24 mouse cellular contexts compared by ENCODE assay signal in genomic region chr15:101713731-101714130, GRCm38 (mm10). TPM values are rescaled to one million over a fixed set of nuclear protein-coding genes. Genes with fewer than 3 reads are reported as not detected.
"Had no signal": no experiment of that assay in that cellular context is flagged by ENCODE, and none has a peak within 500 bp of the region (broad histone marks: within the 10 kb centered on the region; RNA-seq: fewer than 3 reads in every experiment).

No protein-coding gene starts in this region.

- H3K4me2 ChIP-seq: intestine, embryonic 15.5 days; limb, embryonic 12.5 days; liver, embryonic 11.5 days; liver, embryonic 15.5 days; neural tube, embryonic 15.5 days had no signal

- H3K36me3 ChIP-seq: intestine, embryonic 15.5 days; limb, embryonic 12.5 days; liver, embryonic 15.5 days; midbrain, embryonic 10.5 days; neural tube, embryonic 15.5 days had no signal

- ATAC-seq: intestine, embryonic 15.5 days; lung, postnatal 0 days had no signal

- H3K4me3 ChIP-seq: intestine, embryonic 15.5 days; limb, embryonic 12.5 days; liver, embryonic 15.5 days; midbrain, embryonic 10.5 days; myocyte; neural tube, embryonic 15.5 days had no signal

- H3K27ac ChIP-seq: intestine, embryonic 15.5 days; limb, embryonic 12.5 days; liver, embryonic 15.5 days; midbrain, embryonic 10.5 days; neural tube, embryonic 15.5 days had no signal

- H3K4me1 ChIP-seq: intestine, embryonic 15.5 days; limb, embryonic 12.5 days; liver, embryonic 15.5 days; midbrain, embryonic 10.5 days; neural tube, embryonic 15.5 days had no signal

- H3K9me3 ChIP-seq: intestine, embryonic 15.5 days; limb, embryonic 12.5 days; liver, embryonic 15.5 days; midbrain, embryonic 10.5 days; neural tube, embryonic 15.5 days had no signal

- H3K9ac ChIP-seq: intestine, embryonic 15.5 days; limb, embryonic 12.5 days; liver, embryonic 15.5 days; neural tube, embryonic 15.5 days had no signal

- H3K27me3 ChIP-seq: intestine, embryonic 15.5 days; limb, embryonic 12.5 days; liver, embryonic 15.5 days; neural tube, embryonic 15.5 days had no signal

- DNase-seq: kidney, adult 8-10 months; kidney, postnatal 25 days; layer of hippocampus, postnatal 36 days; lung, postnatal 4 days; midbrain, embryonic 14.5 days; right cerebral cortex, adult 18-20 months; right cerebral cortex, postnatal 25 days; thymus, postnatal 4 days had no signal

RNA-seq across cellular contexts. Expression of gene Krt5, which starts 1.0 kb away (rescaled TPM):
- total RNA-seq: left cerebral cortex, adult 8-10 months; left cerebral cortex, postnatal 25 days; megakaryocyte, adult 5-6 weeks had no signal
- polyA plus RNA-seq: lung, postnatal 0 days; midbrain, embryonic 14.5 days had no signal

RNA-seq across cellular contexts. Expression of gene Krt6a, which starts 19.6 kb away (rescaled TPM):
- total RNA-seq: layer of hippocampus, postnatal 36 days; left cerebral cortex, adult 8-10 months; left cerebral cortex, postnatal 25 days; megakaryocyte, adult 5-6 weeks had no signal
- polyA plus RNA-seq: liver, embryonic 11.5 days; midbrain, embryonic 10.5 days; midbrain, embryonic 14.5 days; myocyte; small intestine, adult 2 months; testis, adult 2 months had no signal

RNA-seq across cellular contexts. Expression of gene Krt71, which starts 29.2 kb away (rescaled TPM):
- total RNA-seq: layer of hippocampus, postnatal 36 days; left cerebral cortex, adult 8-10 months; left cerebral cortex, postnatal 25 days; megakaryocyte, adult 5-6 weeks had no signal
- polyA plus RNA-seq: intestine, embryonic 15.5 days; kidney, embryonic 16.5 days; limb, embryonic 12.5 days; liver, embryonic 11.5 days; liver, embryonic 15.5 days; lung, adult 2 months; lung, postnatal 0 days; midbrain, embryonic 10.5 days; myocyte; neural tube, embryonic 11.5 days; small intestine, adult 2 months; testis, adult 2 months had no signal

RNA-seq across cellular contexts. Expression of gene Krt6b, which starts 33.6 kb away (rescaled TPM):
- total RNA-seq: layer of hippocampus, postnatal 36 days; left cerebral cortex, adult 8-10 months; left cerebral cortex, postnatal 25 days; megakaryocyte, adult 5-6 weeks had no signal
- polyA plus RNA-seq: intestine, embryonic 15.5 days; kidney, embryonic 16.5 days; limb, embryonic 12.5 days; liver, embryonic 11.5 days; liver, embryonic 15.5 days; lung, postnatal 0 days; midbrain, embryonic 10.5 days; midbrain, embryonic 14.5 days; myocyte; neural tube, embryonic 11.5 days; neural tube, embryonic 15.5 days had no signal
